Mouse (Mus musculus) cortical plate, adult 2 months (tissue): ENCODE measurements at regions not wholly inside any gene's neighbourhood (a gene's known extent, or its start where the extent isn't known, plus 50 kb on each side); places are given as distances from the start of the nearest gene placed in this dataset.

Experiments used
- CTCF ChIP-seq: fragments of 200-500 bp; IDR thresholded peaks from 2 replicates; pipeline ENCODE4 v1.5.1; 2011; ENCODE audit warnings: mild to moderate bottlenecking, control low read depth, low read length; ENCODE audit not compliant: insufficient read depth; ENCODE audit errors: extremely low read depth
- POLR2A ChIP-seq: fragments of 200-500 bp; IDR thresholded peaks from 2 replicates; pipeline ENCODE4 v1.6.1; 2011; ENCODE audit warnings: mild to moderate bottlenecking, low read length, control low read depth; ENCODE audit not compliant: insufficient read depth; ENCODE audit errors: extremely low read depth

DNA sequence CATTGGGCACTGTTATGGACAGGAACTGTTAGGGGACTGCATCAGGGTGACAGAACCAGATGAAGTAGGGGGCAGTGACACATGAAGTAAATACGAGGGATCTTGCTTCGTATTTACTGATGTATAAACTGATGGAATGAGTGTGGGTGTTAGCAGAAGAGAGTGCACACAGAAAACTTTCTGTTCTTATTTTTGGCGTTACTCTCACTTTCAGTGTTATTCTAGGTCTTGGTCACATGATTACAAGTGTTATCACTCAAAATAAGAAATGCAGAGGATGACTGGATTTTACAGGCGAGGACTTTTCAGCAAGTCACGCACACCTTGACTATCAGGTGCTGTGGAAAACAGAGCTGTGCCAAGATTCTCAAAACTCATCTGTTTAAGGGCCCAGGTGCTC lies 185.6 kb upstream of the Arhgap24 start:
- TF ChIP-seq CTCF: no peak
- no peak for TF ChIP-seq POLR2A
